Mouse (Mus musculus) lung, adult 2 months (tissue): ENCODE results near the gene Als2cl. TPM values are rescaled to one million over a fixed set of nuclear protein-coding genes. Genes with fewer than 3 reads are reported as not detected.
A peak's percentile ranks its signal among the peaks of the same experiment; 100 is the strongest.

Source experiments
- DNase-seq: peaks from one replicate; pipeline ENCODE4 v3.0.0; 2022
- H3K4me1 ChIP-seq: fragments of 200-500 bp; 2 replicates; pipeline ENCODE4 v1.6.1; 2011; ENCODE audit warnings: low read length; ENCODE audit not compliant: control insufficient read depth, insufficient read depth
- H3K4me3 ChIP-seq: fragments of 200-500 bp; replicated peaks from 2 replicates; pipeline ENCODE3; 2011; ENCODE audit warnings: low read depth, mild to moderate bottlenecking, control low read depth, low read length; ENCODE audit errors: extremely low read depth
- CTCF ChIP-seq: fragments of 200-500 bp; IDR thresholded peaks from 2 replicates; pipeline ENCODE4 v1.5.1; 2011; ENCODE audit warnings: mild to moderate bottlenecking, low read length, control low read depth; ENCODE audit not compliant: insufficient read depth
- POLR2A ChIP-seq: fragments of 200-500 bp; IDR thresholded peaks from 2 replicates; pipeline ENCODE4 v1.6.1; 2011; ENCODE audit warnings: low read depth, mild to moderate bottlenecking, control low read depth, low read length, borderline replicate concordance; ENCODE audit errors: extremely low read depth
- WGBS: fragments of 180-500 bp; shearing (Covaris S2); methylation state at CpG from one replicate; pipeline ENCODE4 v1.1.7; 2018; 5-methylcytosine and 5-hydroxymethylcytosine counted together
- polyA plus RNA-seq: library from polyadenylated mRNA; depleted of rRNA; stranded (reverse); fragments of >200 nt; gene quantifications from 2 replicates; pipeline ENCODE4 v1.2.3, GENCODE M21; 2012

Gene Als2cl
- polyA plus RNA-seq, 1 experiment: 120 TPM

DNA sequence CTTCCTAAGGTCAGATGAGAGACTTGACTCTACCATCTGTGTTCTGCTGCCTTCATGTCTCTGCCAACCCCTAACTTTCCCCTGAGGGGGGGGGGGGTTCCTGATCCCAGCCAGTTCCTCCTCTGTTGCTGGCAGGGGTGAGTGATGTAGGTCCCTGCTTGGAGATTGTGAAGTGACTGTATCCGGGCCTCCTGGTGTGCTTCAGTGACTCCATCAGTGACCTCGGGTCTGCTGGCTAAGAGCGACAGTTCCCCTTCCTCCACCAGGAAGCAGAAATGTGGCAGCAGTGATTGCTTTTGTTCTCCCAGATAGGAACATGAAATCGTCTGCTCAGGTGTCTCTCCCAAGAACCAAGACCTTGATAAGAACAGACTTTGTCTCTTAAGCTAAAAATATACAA is 22.8 kb upstream of the Als2cl start:
- WGBS: 31% methylated on average over 4 of the region's 4 CpGs
- no peaks in the 10 kb centered on the region for H3K4me1 ChIP-seq
- TF ChIP-seq POLR2A: no peak
- no peak for TF ChIP-seq CTCF
- no peak for DNase-seq
- no peak overlapping the region for H3K4me3 ChIP-seq

DNA sequence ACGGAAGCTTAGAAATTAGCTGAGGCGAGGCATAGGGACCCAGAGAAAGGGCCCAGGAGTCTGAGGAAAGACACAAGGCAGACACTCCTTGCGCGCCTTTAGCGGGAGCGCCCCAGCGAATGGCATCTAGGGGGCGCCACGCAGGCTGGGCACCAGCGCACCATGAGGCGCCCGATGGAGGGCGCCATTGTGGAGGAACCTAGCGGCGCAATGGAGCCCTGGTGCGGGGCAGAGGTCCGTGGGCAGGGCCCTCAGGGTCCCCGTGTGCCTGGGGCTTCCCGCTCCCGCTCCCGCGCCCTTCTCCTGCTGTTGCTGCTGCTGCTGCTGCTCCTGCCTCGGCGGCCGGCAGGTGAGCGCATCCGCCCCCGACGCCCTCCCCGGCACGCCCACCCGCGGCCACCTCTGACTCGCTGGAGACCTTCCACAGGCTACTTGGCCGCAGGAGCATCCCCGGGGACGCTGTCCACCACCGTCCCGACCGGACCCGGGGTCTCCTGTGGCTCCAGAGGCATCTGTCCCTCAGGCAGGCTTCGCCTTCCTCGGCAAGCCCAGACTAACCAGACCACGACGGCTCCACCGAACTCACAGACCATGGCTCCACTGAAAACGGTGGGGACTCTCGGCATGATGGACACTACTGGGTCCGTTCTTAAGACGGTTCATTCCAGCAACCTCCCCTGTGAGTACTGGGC is 21.7 kb upstream of the Als2cl start, which contains the start of gene Prss50:
Gene Prss50 (plus strand): TSS at position 187 of the 692 bp plus-strand sequence.
- H3K4me3 ChIP-seq: no peak within 1 kb of the TSS
- H3K4me1 ChIP-seq: no peaks in the 10 kb centered on the region
- no peak for DNase-seq
- 17% methylated on average over 50 of the region's 50 CpGs for WGBS
- TF ChIP-seq CTCF: 0 out of 2 replicates have a peak, but pooled peaks have one; percentile 12
- TF ChIP-seq POLR2A: no peak

DNA sequence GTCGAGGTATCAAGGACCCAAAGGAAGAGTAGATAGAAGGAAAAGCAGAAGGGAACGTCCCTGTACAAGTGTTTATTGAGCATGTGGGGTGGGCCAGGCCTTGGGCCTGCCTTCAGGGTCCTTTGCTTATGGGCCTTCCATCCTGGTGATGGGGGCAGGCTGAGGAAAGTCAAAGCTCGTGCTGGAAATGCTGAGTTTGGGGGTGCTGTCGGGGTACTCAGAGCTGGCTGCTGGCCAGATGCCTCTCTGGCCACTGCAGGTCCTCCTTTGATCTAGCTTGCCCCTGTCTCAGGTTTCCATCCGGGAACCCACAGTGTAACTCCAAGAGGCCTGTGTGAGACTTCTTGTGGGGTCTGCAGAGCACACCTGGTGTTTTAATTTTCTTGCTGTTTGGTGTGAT is 21.1 kb upstream of the Als2cl start:
- DNase-seq: no peak
- Histone ChIP-seq H3K4me1 (no peaks in the 10 kb centered on the region), H3K4me3 (no peak overlapping the region)
- WGBS: 68% methylated on average over 5 of the region's 5 CpGs
- no peak for TF ChIP-seq POLR2A
- no peak for TF ChIP-seq CTCF

DNA sequence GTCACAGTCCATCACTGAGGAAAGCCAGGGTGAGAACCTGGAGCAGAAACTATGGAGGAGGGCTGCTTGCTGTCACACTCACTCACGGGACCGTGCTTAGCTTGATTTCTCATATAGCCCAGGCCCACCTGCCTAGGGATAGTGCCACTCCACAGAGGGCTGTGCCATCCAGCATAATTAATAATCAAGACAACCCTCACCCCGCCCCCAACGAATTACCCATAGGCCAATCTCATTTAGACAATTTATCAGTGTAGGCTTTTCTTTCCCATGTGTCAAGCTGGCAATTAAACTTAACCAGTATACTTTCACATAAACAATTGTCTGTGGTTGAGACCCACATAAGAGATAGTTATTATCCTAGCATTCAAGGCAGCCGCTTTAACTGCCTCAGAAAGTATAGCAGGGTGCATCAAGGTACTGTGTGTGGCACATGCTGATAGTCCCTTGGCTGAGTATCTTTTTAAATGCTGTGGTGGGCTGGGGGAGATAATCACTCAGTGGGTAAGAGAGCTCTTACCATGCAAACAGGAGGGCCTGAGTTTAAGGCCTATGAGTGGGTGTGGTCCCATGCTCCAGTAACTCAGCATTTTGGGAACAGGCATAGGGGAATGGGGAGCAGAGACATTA is 20.6 kb upstream of the Als2cl start:
- TF ChIP-seq CTCF: no peak
- no peak for TF ChIP-seq POLR2A
- 90% methylated on average over 5 of the region's 5 CpGs for WGBS
- no peak overlapping the region for H3K4me3 ChIP-seq

DNA sequence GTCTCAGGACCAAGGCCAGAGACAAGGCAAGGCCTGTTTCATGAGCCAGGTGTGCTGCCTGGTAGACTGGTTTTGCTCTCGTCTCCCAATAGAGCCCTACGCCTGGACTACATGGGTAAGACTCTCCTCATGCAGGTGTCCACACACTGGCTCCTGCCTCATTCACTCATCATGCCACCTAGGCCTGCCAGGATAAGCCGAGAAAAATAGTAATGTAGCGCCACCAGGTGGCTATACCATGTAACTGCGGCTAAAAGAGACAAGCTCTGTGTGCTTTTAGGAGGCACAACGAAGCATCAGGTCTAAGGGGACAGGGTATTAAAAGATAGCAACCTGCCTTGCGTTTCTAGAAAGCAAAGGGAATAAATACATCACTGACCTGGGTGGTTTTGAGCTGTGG is 8.6 kb upstream of the Als2cl start:
- H3K4me1 ChIP-seq: no peaks in the 10 kb centered on the region
- TF ChIP-seq CTCF: peak; percentile 56
- no peak for TF ChIP-seq POLR2A
- H3K4me3 ChIP-seq: no peak overlapping the region
- DNase-seq: peak; percentile 55
- 24% methylated on average over 7 of the region's 7 CpGs for WGBS

More for the DNA sequence above, 20.6 kb upstream of the Als2cl start:
- no peaks in the 10 kb centered on the region for H3K4me1 ChIP-seq
- no peak for DNase-seq

DNA sequence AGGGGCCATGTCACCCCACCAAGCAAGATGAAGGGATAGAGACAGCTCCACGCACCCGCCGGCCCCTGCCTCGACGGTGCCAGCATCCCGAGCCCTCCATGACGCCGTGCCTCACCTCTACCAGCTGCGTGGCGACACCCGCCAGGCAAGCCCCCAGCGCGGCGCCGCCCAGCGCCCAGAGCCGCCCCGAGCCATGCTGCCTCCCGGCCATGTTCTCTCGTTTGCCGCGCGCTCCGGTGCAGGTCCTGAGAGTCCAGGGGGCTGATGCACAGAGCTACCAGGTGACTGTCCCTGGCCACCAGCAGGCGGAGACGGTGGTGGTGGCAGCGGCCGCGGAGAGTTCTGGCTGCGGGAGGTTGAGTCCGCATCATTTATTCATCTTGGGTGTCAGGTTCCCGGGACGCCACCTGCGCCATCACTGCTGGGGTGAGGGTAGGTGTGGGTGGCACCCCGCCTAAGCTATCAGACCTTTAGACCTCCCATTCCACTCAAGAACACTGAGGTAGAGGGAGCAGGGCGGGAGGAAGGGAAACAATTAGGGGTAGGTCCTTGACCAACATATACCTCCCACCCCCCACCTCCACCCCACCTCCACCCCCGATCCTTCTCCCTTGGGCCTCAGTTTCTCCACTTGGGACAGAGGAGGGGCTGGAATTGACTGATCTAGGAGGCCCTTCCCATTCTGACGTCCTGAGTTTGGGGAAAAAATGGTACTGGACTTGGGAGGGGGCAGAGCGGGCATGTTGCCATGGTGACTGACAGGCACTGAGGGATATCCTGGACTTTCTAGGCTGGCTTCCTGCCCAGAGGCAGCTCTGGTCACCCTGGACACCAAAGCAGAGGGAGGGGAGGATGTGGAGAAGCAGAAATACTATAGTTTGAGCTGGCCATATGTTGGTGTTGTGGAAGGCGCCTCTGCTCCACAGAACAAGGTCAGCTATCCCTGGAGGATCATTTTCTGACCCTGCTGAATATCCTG is 5.7 kb upstream of the Als2cl start:
- H3K4me3 ChIP-seq: no peak overlapping the region
- H3K4me1 ChIP-seq: no peaks in the 10 kb centered on the region
- WGBS: 21% methylated on average over 40 of the region's 40 CpGs
- DNase-seq: no peak
- TF ChIP-seq CTCF (no peak), POLR2A (no peak)

DNA sequence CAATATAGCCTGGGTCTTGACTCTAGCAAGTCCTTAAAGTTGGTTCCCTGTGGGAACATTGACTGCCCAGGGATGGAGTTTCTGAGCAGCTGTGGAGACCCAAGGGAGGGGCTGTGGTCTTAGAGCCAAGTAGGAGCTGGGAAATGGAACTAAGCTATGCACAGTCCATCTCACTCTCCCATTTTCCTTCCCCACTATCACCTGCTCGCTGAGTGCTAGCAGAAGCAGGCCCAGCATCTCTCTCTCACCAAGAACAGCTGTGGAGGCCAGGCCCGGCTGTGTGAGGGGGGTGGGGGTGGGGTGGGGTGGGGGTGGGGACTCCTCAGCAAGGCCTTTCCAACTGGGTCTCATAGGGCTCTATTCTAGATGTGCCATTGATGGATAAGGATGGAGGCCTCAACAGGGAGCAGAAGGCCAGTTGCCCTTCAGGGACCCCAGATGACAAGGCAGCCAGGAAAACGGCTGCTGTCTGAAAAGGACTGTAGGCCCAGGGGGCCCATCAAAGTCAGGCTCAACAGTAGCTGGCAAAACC is 4.9 kb upstream of the Als2cl start:
- Histone ChIP-seq H3K4me3 (no peak overlapping the region), H3K4me1 (no peaks in the 10 kb centered on the region; the same call in 1 of the 2 replicates)
- no peak for DNase-seq
- TF ChIP-seq POLR2A: no peak
- TF ChIP-seq CTCF: no peak
- WGBS: 59% methylated on average over 3 of the region's 3 CpGs

DNA sequence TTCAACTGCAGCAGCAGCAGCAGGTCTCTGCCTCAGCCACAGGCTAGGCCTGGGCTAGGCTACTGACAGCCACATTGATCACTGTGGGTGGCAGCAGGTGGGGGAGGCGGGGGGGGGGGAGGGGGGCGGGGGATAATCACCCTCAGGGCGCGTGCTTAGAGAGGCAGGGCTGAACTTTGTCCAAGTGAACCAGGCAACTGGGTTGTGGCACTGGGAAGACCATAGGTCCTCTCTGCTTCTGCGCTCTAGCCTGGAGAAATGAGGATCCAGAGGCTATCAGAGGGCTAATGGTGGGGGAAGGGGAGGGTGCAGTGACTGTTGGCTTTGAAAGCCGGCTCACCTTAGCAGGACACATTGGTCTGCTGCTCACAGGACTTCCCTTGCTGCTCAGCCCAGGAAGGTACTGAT is 4.4 kb upstream of the Als2cl start:
- no peak overlapping the region for H3K4me3 ChIP-seq
- H3K4me1 ChIP-seq: no peaks in the 10 kb centered on the region; the same call in 1 of the 2 replicates
- 51% methylated on average over 6 of the region's 6 CpGs for WGBS
- DNase-seq: no peak
- TF ChIP-seq CTCF (no peak), POLR2A (no peak)

DNA sequence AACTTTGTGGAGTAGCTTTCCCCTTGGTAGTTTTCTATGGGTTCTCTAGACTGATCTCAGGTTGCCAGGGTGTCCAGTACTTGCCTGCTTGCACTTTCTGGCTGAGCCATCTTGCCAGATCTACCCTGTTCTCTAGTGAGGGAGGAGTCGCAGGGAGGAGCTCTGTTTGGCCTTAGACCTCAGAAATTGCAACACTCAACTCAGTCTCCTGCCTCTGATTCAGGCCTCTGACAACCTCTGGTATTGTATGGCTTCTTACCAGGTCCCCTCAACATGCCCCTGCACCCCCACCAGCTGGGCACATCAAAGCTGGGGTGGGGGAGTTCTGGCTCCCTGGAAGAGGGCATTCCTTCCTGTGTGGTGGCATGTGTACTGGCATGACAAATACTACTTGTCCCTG is 2.3 kb upstream of the Als2cl start:
- 58% methylated on average over 1 of the region's 1 CpGs for WGBS
- H3K4me1 ChIP-seq: peaks cover 1% of the 10 kb centered on the region

More for the DNA sequence above, 2.3 kb upstream of the Als2cl start:
- DNase-seq: no peak
- no peak overlapping the region for H3K4me3 ChIP-seq
- TF ChIP-seq CTCF (no peak), POLR2A (no peak)
